Mouse (Mus musculus) kidney, adult 2 months (tissue): ENCODE measurements around the gene Defa34.
"Not testable (repeated sequence)": the region's sequence is repeated elsewhere in the genome, so short reads cannot be mapped to it uniquely, and the experiment has no call there.

Experiments
- CTCF ChIP-seq: fragments of 200-500 bp; conservative IDR thresholded peaks from 2 replicates; pipeline ENCODE4 v1.5.1; 2011; ENCODE audit warnings: low read depth, mild to moderate bottlenecking, control low read depth, low read length, moderate library complexity, mixed read lengths; ENCODE audit not compliant: insufficient read depth, insufficient read length
- POLR2A ChIP-seq: fragments of 200-500 bp; IDR thresholded peaks from one replicate; pipeline ENCODE4 v1.6.1; 2011; ENCODE audit warnings: low read depth, low read length, control low read depth

- not testable (repeated sequence) for TF ChIP-seq CTCF, POLR2A
These were observed 47.7 kb upstream of the Defa34 start, which contains the start of gene Defa26 for GRCm38 (mm10) chr8:21617883-21618282.
